Mouse (Mus musculus): Measurements from ENCODE around the gene Ifi203. TPM values are rescaled to one million over a fixed set of nuclear protein-coding genes. Genes with fewer than 3 reads are reported as not detected.
"Not testable (repeated sequence)": the region's sequence is repeated elsewhere in the genome, so short reads cannot be mapped to it uniquely, and the experiment has no call there.

Gene Ifi203
- polyA plus RNA-seq, 1 experiment, result 10.4 TPM

- TF ChIP-seq POLR2A (IDR thresholded peaks at IDR 0.05; ENCODE audit: borderline replicate concordance, extremely low read depth, low read depth, low read length), result no peak
- no peak for TF ChIP-seq CTCF (IDR thresholded peaks at IDR 0.05; ENCODE audit: insufficient read depth, low read length)
- H3K4me3 ChIP-seq (replicated peaks; ENCODE audit: extremely low read depth, low read depth, low read length), result no peak overlapping the region
- H3K4me1 ChIP-seq (ENCODE audit: control insufficient read depth, insufficient read depth, low read length), result no peaks in the 10 kb centered on the region
- DNase-seq, result no peak
- WGBS, result 74% methylated on average over 2 of the region's 2 CpGs
Observed at GRCm38 (mm10) chr1:173914559-173914958, 27.9 kb downstream of the Ifi203 start.

GRCm38 (mm10) chr1:173913256-173913791, 29.1 kb downstream of the Ifi203 start:
- H3K4me1 ChIP-seq (ENCODE audit: control insufficient read depth, insufficient read depth, low read length); H3K4me3 ChIP-seq (replicated peaks; ENCODE audit: extremely low read depth, low read depth, low read length); DNase-seq: not testable (repeated sequence)

- DNase-seq; H3K4me1 ChIP-seq (ENCODE audit: control insufficient read depth, insufficient read depth, low read length); H3K4me3 ChIP-seq (replicated peaks; ENCODE audit: extremely low read depth, low read depth, low read length): not testable (repeated sequence)
- WGBS, result 52% methylated on average over 6 of the region's 6 CpGs
Observed at GRCm38 (mm10) chr1:173912548-173913255, 29.8 kb downstream of the Ifi203 start, which contains the start of gene Ifi211. Gene Ifi211 (minus strand): TSS chr1:173913046.

- H3K4me3 ChIP-seq (replicated peaks; ENCODE audit: extremely low read depth, low read depth, low read length), result no peak overlapping the region
- WGBS, result 80% methylated on average over 2 of the region's 2 CpGs
- TF ChIP-seq POLR2A (IDR thresholded peaks at IDR 0.05; ENCODE audit: borderline replicate concordance, extremely low read depth, low read depth, low read length), result no peak
- no peak for TF ChIP-seq CTCF (IDR thresholded peaks at IDR 0.05; ENCODE audit: insufficient read depth, low read length)
- DNase-seq, result no peak
- H3K4me1 ChIP-seq (ENCODE audit: control insufficient read depth, insufficient read depth, low read length), result no peaks in the 10 kb centered on the region
Observed at GRCm38 (mm10) chr1:173911808-173912464, 30.5 kb downstream of the Ifi203 start.

GRCm38 (mm10) chr1:173908390-173908789, 34.1 kb downstream of the Ifi203 start:
- H3K4me3 ChIP-seq (replicated peaks; ENCODE audit: extremely low read depth, low read depth, low read length); DNase-seq; H3K4me1 ChIP-seq (ENCODE audit: control insufficient read depth, insufficient read depth, low read length): not testable (repeated sequence)

- H3K4me3 ChIP-seq (replicated peaks; ENCODE audit: extremely low read depth, low read depth, low read length); DNase-seq; H3K4me1 ChIP-seq (ENCODE audit: control insufficient read depth, insufficient read depth, low read length): not testable (repeated sequence)
- 81% methylated on average over 4 of the region's 4 CpGs for WGBS
Observed at GRCm38 (mm10) chr1:173905885-173906284, 36.6 kb downstream of the Ifi203 start.

- not testable (repeated sequence) for DNase-seq; H3K4me3 ChIP-seq (replicated peaks; ENCODE audit: extremely low read depth, low read depth, low read length); H3K4me1 ChIP-seq (ENCODE audit: control insufficient read depth, insufficient read depth, low read length)
Observed at GRCm38 (mm10) chr1:173889741-173890140, 52.7 kb downstream of the Ifi203 start.

- WGBS, result 71% methylated on average over 1 of the region's 2 CpGs
- not testable (repeated sequence) for H3K4me3 ChIP-seq (replicated peaks; ENCODE audit: extremely low read depth, low read depth, low read length); H3K4me1 ChIP-seq (ENCODE audit: control insufficient read depth, insufficient read depth, low read length); DNase-seq
Observed at GRCm38 (mm10) chr1:173887026-173887787, 55.3 kb downstream of the Ifi203 start.

- peak overlapping the region; percentile 49 for H3K4me3 ChIP-seq (replicated peaks; ENCODE audit: extremely low read depth, low read depth, low read length)
- DNase-seq; H3K4me1 ChIP-seq (ENCODE audit: control insufficient read depth, insufficient read depth, low read length): not testable (repeated sequence)
- whole genome bisulfite sequencing, result 22% methylated on average over 3 of the region's 3 CpGs
Observed at GRCm38 (mm10) chr1:173880004-173880666, 62.3 kb downstream of the Ifi203 start.

- H3K4me3 ChIP-seq (replicated peaks; ENCODE audit: extremely low read depth, low read depth, low read length), result peak overlapping the region; percentile 29
- not testable (repeated sequence) for H3K4me1 ChIP-seq (ENCODE audit: control insufficient read depth, insufficient read depth, low read length); DNase-seq
- WGBS, result 28% methylated on average over 5 of the region's 5 CpGs
Observed at GRCm38 (mm10) chr1:173879225-173879987, 63.1 kb downstream of the Ifi203 start.

GRCm38 (mm10) chr1:173878264-173878663, 64.2 kb downstream of the Ifi203 start:
- DNase-seq; H3K4me1 ChIP-seq (ENCODE audit: control insufficient read depth, insufficient read depth, low read length); H3K4me3 ChIP-seq (replicated peaks; ENCODE audit: extremely low read depth, low read depth, low read length): not testable (repeated sequence)
- 52% methylated on average over 6 of the region's 6 CpGs for WGBS

- not testable (repeated sequence) for H3K4me1 ChIP-seq (ENCODE audit: control insufficient read depth, insufficient read depth, low read length); DNase-seq; H3K4me3 ChIP-seq (replicated peaks; ENCODE audit: extremely low read depth, low read depth, low read length)
- 64% methylated on average over 1 of the region's 1 CpGs for WGBS
Observed at GRCm38 (mm10) chr1:173877125-173877524, 65.3 kb downstream of the Ifi203 start.
